Mouse (Mus musculus): ENCODE measurements at regions not wholly inside any gene's neighbourhood (a gene's known extent, or its start where the extent isn't known, plus 50 kb on each side); places are given as distances from the start of the nearest gene placed in this dataset.

- DNase-seq, result no peak
These were observed 239.5 kb upstream of the Map3k7 start for GRCm38 (mm10) chr4:31724400-31724799.

- DNase-seq, result no peak
These were observed 236.3 kb upstream of the Map3k7 start for GRCm38 (mm10) chr4:31727498-31728148.

- no peak for DNase-seq
These were observed 235.8 kb upstream of the Map3k7 start for GRCm38 (mm10) chr4:31728149-31728516.

- no peak for DNase-seq
These were observed 220.1 kb upstream of the Map3k7 start for GRCm38 (mm10) chr4:31743776-31744175.

- DNase-seq, result no peak
These were observed 219.5 kb upstream of the Map3k7 start for GRCm38 (mm10) chr4:31744431-31744830.

- DNase-seq, result no peak
These were observed 210.1 kb upstream of the Map3k7 start for GRCm38 (mm10) chr4:31753677-31754312.

GRCm38 (mm10) chr4:31757126-31757525 lies 206.8 kb upstream of the Map3k7 start:
- no peak for DNase-seq

- no peak for DNase-seq
These were observed 203.8 kb upstream of the Map3k7 start for GRCm38 (mm10) chr4:31760116-31760515.

- DNase-seq, result no peak
These were observed 201.7 kb upstream of the Map3k7 start for GRCm38 (mm10) chr4:31762199-31762598.

- no peak for DNase-seq
These were observed 195.8 kb upstream of the Map3k7 start for GRCm38 (mm10) chr4:31768026-31768626.

GRCm38 (mm10) chr4:31769325-31769724 lies 194.6 kb upstream of the Map3k7 start:
- DNase-seq, result no peak

GRCm38 (mm10) chr4:31786284-31786683 lies 177.6 kb upstream of the Map3k7 start:
- DNase-seq, result no peak

- no peak for DNase-seq
These were observed 146.2 kb upstream of the Map3k7 start for GRCm38 (mm10) chr4:31817574-31818240.

- DNase-seq, result peak; percentile 11
These were observed 144.2 kb upstream of the Map3k7 start for GRCm38 (mm10) chr4:31819521-31820259.

- DNase-seq, result no peak
These were observed 140.1 kb upstream of the Map3k7 start for GRCm38 (mm10) chr4:31823574-31824348.

GRCm38 (mm10) chr4:31824518-31825437 lies 139.1 kb upstream of the Map3k7 start:
- DNase-seq, result no peak

- DNase-seq, result no peak
These were observed 138.5 kb upstream of the Map3k7 start for GRCm38 (mm10) chr4:31825438-31825830.

- DNase-seq, result no peak
These were observed 137.2 kb upstream of the Map3k7 start for GRCm38 (mm10) chr4:31826661-31827060.

- no peak for DNase-seq
These were observed 136.6 kb upstream of the Map3k7 start for GRCm38 (mm10) chr4:31827266-31827665.

GRCm38 (mm10) chr4:31830241-31830640 lies 133.7 kb upstream of the Map3k7 start:
- DNase-seq, result no peak

GRCm38 (mm10) chr4:31831469-31831868 lies 132.4 kb upstream of the Map3k7 start:
- DNase-seq, result no peak
